Mouse (Mus musculus): ENCODE results near the gene Ralgds.
A peak's percentile ranks its signal among the peaks of the same experiment; 100 is the strongest.

Gene Ralgds

GRCm38 (mm10) chr2:28569903-28570302, 57.0 kb downstream of the Ralgds start:
- peak in 1 of 2 experiments; percentile 30 for DNase-seq

GRCm38 (mm10) chr2:28575341-28575740, 62.4 kb downstream of the Ralgds start:
- no peak for DNase-seq

GRCm38 (mm10) chr2:28576815-28577214, 63.9 kb downstream of the Ralgds start:
- DNase-seq = peak in 1 of 2 experiments; percentile 29

- no peak for DNase-seq
These were observed 65.1 kb downstream of the Ralgds start for GRCm38 (mm10) chr2:28578003-28578402.

- DNase-seq = peak; percentile 86 to 89
These were observed 69.9 kb downstream of the Ralgds start for GRCm38 (mm10) chr2:28582647-28583353.

GRCm38 (mm10) chr2:28583651-28584050, 70.7 kb downstream of the Ralgds start, which contains the start of gene Gtf3c5:
Gene Gtf3c5, minus strand, starts transcription at chr2:28583751.
- DNase-seq = no peak

GRCm38 (mm10) chr2:28585043-28585571, 72.2 kb downstream of the Ralgds start:
- DNase-seq = peak; percentile 75 to 80

- DNase-seq = no peak
These were observed 72.8 kb downstream of the Ralgds start for GRCm38 (mm10) chr2:28585730-28586129.

- DNase-seq = no peak
These were observed 75.6 kb downstream of the Ralgds start for GRCm38 (mm10) chr2:28588574-28588973.

GRCm38 (mm10) chr2:28591479-28591878, 78.6 kb downstream of the Ralgds start:
- DNase-seq = no peak

GRCm38 (mm10) chr2:28592809-28593208, 79.9 kb downstream of the Ralgds start:
- peak; percentile 59 to 66 for DNase-seq

GRCm38 (mm10) chr2:28596021-28596420, 83.1 kb downstream of the Ralgds start:
- no peak for DNase-seq

GRCm38 (mm10) chr2:28596998-28597397, 84.1 kb downstream of the Ralgds start:
- no peak for DNase-seq

GRCm38 (mm10) chr2:28597733-28598547, 85.0 kb downstream of the Ralgds start:
- DNase-seq = no peak

- DNase-seq = no peak
These were observed 86.0 kb downstream of the Ralgds start for GRCm38 (mm10) chr2:28598692-28599568.

GRCm38 (mm10) chr2:28599569-28599900, 86.6 kb downstream of the Ralgds start:
- no peak for DNase-seq

GRCm38 (mm10) chr2:28601720-28602590, 89.0 kb downstream of the Ralgds start:
- DNase-seq = no peak
